Mouse (Mus musculus): ENCODE measurements around the gene Abhd17a.

DNA sequence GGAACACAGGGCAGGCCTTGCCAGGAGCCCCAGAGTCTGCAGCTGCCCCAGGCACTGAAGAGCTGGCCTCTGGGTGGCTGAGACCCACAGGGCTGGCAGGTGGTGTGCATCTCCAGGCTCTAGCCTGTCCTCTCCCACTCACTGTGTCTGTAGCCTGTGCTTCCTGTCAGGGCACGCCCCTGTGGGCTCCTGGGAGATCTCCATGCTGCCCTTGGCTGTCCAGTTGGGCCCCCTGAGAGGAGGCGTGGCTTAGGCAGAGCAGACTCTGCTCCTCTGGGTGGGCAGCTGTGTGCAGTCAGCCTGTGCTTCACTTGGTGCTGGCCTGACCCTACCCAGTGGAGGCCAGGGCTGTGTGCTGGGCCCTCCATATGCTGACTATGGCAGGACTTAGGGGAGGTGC lies 37.5 kb upstream of the Abhd17a start:
- TF ChIP-seq POLR2A (IDR thresholded peaks at IDR 0.05; ENCODE audit: borderline replicate concordance, extremely low read depth, low read depth, low read length) (no peak), CTCF (IDR thresholded peaks at IDR 0.05; ENCODE audit: insufficient read depth, low read length) (no peak)

All from lung, adult 2 months (tissue).